Mouse (Mus musculus): ENCODE measurements at regions not wholly inside any gene's neighbourhood (a gene's known extent, or its start where the extent isn't known, plus 50 kb on each side); places are given as distances from the start of the nearest gene placed in this dataset.
"Not testable (repeated sequence)": the region's sequence is repeated elsewhere in the genome, so short reads cannot be mapped to it uniquely, and the experiment has no call there.

DNA sequence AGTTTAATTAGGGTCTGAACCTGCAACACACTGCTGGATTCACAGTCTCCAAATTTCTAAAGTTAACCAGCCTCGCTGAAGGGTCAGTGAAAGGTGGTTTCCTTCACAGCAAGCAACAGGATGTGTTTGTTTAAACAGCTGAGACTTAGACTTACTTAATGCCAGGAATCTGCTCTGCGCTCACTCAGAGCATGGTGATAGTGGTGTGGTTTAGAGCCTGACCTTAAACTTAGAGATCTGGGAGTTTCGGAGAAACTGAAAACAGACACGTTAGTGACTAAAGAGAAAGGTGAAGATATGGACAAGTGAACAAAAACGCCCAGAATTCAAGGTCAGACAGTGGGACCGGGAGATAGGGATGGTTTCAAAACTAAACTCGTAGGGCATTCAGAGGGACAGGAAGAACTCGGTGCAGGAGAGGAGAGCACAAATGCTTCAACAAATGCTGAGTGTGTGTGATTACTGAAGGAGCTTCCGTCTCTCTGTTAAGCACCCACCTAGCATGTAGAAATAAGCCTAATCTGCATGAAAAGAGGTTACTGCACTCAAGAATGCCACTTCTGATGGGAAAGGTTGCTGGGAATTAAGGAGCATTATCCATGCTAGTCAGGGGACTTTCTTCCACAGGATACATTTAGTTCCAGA lies 97.2 kb upstream of the Ifngr1 start:
- no peak for DNase-seq

- no peak for DNase-seq
Measured at GRCm38 (mm10) chr10:19498112-19498511, 93.6 kb upstream of the Ifngr1 start.

DNA sequence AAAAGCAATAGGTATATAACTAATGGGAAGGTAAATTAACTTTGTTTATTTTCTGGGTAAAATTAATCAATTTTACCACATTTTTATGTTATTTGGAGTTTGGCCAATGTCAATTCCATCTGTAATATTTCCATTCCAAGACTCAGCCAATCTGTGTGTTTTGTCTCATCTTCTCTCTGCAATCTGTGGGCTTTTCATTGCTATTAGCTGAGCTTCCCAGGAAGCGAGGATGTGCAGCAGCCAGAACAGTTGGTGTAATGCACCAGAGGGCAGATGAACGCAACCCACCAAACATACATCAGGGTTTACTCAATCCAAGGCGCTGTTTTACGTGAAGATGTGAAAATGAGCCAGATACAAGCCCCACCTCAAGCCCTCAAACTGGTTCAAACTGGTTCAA lies 88.9 kb upstream of the Ifngr1 start:
- no peak for DNase-seq

DNA sequence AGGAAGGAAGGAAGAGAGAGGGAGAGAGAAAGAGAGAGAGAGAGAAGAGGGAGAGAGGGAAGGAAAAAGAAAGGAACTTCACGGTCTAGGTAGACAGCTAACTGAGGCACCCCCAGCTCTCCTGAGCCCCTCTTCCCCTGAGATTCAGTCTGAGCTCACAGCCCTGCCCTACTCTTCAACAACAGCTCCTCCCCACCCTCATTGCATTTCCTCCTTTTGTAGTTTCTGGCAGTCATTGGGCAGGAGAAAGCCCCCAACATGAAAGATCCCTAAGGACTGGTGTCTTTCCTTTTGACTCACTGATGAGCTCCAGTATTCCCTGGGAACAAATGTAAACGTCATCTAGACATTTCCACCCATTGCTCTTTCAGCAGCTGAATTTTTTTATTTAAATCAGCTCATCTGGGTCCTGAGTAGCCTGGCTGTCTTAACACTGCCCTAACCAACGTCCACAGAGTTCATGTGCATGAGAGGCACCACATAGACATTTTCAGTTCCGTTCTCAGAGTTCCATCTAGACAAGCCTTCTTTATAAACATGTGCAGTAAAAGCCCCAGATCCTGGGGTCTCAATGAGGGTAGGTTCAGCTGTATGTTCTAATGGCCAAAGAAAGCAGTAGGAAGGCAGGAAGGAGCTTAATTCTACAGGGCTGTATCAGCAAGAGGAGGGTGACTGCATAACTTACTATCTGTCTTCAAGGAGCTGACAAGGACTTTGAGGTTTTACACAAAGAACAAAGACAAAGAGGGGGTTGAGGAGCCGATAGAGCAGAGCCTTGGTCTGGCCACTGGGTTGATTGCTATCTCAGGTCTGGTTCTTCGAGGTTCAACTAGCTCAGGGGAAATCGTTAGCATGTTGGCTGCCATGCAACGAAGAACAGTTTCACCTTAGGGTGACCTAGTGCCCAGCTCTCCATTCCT lies 87.6 kb upstream of the Ifngr1 start:
- no peak for DNase-seq

DNA sequence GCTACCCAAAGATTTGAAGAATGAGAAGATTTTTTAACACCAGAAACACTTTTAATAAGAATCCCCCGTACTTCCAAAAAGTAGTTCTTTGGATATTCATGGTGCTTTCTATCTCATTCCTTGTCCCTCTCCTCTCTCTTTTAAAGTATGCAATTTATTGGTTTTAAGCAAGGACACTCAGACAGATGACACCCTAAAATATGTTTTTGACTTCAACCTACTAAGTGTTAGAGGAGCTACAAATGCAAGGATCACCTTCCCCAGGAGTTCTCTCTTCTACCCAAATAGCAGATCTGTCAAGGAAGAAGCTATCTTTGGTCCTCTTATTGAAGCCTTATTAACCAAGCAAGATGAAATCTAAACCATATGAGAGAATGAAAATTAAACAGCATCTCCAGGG lies 86.6 kb upstream of the Ifngr1 start:
- DNase-seq: no peak

DNA sequence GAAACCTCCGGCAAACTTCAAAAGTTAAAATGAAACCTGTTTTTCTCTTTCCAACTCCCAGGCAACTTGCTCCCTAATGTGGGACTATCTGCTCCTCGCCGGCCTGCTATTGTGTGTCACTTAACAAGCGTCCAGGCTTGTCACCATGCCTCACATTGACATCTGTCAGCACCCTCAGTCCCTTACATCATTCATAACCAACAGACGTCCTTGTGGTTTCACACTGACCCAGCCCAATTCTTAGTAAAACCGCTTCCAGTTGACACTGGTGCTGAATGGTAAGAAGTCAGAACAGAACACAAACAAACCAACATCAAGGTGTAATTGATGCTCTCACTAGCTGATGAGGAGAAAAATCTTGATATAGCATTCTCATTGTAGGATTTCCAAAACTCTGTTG lies 85.8 kb upstream of the Ifngr1 start:
- no peak for DNase-seq

DNA sequence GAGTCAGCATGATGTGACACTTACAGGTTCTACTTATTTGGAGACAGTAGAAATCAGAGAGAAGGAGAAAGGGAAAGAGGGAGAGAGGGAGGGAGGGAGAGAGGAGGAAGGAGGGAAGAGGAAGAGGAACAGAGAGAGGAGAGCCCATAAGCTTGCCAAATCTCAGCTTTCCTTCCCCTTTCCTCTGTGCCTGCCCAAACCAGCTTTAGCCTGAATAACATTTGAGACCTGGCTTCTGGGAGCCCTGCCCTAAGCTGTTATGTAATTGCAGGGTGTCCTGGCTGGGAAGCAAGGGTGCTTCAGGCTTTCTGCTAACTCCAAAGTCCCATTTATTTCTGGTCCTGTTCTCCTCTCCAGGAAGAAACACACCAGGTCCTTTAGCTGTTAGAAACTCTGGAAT lies 85.3 kb upstream of the Ifngr1 start:
- DNase-seq: no peak

- peak; percentile 19 for DNase-seq
Measured at GRCm38 (mm10) chr10:19508221-19508745, 83.5 kb upstream of the Ifngr1 start.

GRCm38 (mm10) chr10:19510047-19510446 lies 81.7 kb upstream of the Ifngr1 start:
- no peak for DNase-seq

DNA sequence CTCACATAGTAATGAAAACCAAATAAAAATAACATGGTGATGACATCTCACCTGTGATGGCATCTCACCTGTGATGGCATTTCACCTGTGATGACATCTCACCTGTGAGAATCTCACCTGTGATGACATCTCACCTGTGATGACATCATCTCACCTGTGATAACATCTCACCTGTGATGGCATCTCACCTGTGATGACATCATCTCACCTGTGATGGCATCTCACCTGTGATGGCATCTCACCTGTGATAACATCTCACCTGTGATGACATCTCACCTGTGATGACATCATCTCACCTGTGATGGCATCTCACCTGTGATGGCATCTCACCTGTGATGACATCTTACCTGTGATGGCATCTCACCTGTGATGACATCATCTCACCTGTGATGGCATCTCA lies 77.4 kb upstream of the Ifngr1 start:
- DNase-seq: not testable (repeated sequence)

DNA sequence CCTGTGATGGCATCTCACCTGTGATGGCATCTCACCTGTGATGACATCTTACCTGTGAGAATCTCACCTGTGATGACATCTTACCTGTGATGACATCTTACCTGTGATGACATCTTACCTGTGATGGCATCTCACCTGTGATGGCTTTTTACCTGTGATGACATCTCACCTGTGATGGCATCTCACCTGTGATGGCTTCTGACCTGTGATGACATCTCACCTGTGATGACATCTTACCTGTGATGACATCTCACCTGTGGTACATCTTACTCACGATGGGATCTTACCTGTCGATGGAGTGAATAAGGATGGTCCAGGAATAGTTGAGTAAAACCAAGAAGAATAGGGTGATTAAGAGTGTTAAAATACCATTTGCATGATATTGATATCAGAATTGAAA lies 76.9 kb upstream of the Ifngr1 start:
- DNase-seq: no peak

- DNase-seq: no peak
Measured at GRCm38 (mm10) chr10:19516011-19516410, 75.7 kb upstream of the Ifngr1 start.

DNA sequence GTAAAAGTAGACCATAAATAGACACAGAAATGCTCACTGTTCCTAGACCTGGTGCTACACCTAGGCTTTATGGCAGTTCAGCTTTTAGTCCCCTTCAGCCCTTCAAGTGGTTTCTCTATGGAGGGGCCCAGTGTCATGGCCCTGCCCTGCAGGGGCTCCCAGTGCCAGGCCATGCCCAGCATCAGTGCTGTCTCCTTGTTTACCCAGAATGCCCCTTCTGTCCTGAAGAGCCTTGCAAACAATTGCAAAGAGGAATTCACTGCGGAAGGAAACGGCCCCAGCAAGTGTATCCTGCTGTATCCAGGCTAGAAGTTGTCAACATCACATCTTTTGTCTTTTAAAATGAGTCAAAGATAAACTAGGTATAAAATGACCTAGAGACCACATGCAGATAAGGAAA lies 74.7 kb upstream of the Ifngr1 start:
- no peak for DNase-seq

- DNase-seq: no peak
Measured at GRCm38 (mm10) chr10:19518763-19519162, 73.0 kb upstream of the Ifngr1 start.

DNA sequence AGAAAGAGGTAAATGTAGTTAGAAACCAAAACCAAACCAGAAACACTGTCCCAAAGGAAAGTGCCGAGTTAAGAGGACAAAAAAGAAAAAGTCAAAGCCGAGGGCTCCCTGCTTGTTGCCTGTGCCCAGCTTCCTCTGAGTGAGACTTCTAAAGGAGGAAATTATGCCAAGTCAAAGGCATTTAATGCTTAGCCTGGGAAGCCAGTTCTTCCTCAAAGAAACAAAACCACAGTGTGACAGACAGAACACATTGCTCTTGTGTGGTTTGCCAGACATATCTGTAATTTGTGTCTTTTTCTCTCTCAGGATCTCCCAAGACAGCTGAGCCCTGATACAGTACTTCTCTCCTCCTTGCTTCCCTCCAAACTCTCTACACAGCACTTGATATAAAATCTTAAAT lies 69.6 kb upstream of the Ifngr1 start:
- no peak for DNase-seq

DNA sequence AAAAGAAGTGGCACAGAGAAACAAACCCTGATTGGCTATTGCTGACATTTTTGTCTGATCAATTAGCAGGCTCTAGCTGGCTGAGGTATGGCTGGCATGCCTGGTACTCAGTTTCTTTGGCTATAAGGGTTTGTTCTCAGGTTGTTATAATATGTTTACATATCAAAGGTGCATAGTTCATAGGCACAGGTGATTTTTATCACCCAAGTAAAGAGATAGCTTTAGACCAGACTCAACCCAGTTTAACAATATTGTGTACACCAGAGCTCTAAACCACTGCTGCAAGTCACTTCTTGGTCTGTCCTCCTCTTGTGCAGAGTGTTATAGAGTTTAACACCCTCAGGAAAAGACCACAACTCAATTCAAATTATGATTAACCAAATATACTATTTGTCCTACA lies 65.8 kb upstream of the Ifngr1 start:
- DNase-seq: no peak

DNA sequence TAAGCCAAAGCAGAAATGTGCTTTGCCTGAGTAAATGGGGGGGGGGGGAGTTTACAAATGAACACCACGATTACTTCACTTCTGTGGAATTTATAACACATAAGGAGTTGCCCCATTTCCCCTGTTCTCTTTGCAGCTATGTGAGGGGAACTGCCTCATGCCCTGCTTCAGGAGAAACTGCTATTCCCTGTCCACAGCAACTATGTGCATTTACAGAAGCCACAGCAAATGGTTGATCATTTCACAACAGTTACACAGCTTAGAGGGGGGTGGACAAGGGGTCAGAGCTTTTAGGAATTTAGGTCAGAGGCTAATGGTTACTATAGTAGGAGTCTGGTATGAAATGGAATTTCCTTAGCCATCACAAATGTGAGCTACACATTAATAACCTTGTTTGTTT lies 65.4 kb upstream of the Ifngr1 start:
- DNase-seq: no peak

DNA sequence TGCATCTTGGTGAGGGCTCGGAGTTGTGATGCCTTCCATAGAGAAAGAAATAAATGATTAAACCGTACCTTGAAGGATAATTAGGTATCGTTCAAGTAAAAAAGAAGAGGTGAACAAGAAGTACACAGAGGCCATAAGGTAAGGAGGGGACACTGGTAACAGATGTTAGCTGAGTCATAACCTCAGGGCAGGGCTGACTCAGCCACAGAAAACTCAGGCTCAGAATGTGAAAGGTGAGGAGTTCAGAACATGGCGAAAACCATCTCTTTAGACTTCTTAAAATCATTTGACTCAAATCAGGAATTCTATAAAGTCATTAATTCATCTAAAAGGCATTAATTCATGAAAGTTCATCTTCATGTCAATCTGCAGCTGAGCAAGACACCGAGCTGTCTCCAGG lies 62.1 kb upstream of the Ifngr1 start:
- no peak for DNase-seq

DNA sequence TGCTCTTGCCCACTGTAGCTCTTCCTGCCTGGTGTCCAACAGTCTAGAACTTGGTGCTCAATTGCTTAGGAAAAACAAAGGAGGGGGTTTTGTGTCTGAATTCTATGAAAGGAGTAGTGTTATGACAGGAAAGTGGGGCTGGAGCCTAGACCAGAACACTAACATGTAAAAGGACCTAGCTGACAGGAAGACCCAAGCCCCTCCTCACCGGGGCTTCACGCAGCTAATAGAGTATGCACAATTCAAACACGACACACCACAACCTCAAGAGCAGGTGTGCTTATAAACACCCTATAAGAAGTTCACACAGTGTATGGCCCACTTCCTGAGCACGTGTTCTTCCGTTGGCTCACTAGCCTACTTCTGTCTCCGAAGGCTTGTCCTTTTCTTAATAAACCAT lies 61.7 kb upstream of the Ifngr1 start:
- DNase-seq: no peak

DNA sequence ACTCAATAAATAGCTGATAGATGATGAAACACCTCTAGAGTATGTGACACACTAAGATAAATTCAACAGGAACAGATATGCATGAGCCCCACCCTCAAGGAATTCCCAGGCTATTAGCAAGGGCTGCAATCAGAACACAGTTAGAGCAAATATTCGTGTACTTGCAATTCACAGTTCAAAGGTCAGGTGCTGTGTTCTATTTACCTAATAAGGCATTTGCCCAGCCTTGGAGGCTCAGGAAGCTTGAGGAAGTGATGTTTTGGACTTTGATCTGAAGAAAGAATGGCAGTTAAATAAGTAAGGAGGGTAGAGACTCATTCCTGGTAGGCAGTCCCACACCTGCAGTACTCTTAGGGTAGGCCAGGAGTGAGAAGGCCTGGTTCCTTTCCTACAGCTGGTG lies 60.3 kb upstream of the Ifngr1 start:
- DNase-seq: no peak

- no peak for DNase-seq
Measured at GRCm38 (mm10) chr10:19532790-19533189, 59.0 kb upstream of the Ifngr1 start.

- no peak for DNase-seq
Measured at GRCm38 (mm10) chr10:19533846-19534245, 57.9 kb upstream of the Ifngr1 start.
